Mouse (Mus musculus) gastrocnemius, postnatal 14 days (tissue): ENCODE measurements at regions not wholly inside any gene's neighbourhood (a gene's known extent, or its start where the extent isn't known, plus 50 kb on each side); places are given as distances from the start of the nearest gene placed in this dataset.
A peak's percentile ranks its signal among the peaks of the same experiment; 100 is the strongest.
"Not testable (repeated sequence)": the region's sequence is repeated elsewhere in the genome, so short reads cannot be mapped to it uniquely, and the experiment has no call there.

Experiments
- DNase-seq: peaks from one replicate; pipeline ENCODE4 v3.0.0; 2021; ENCODE audit warnings: mixed read lengths
- intact Hi-C: fragments of 180-260 bp; cut with DNase I; formaldehyde crosslinking; loops from one replicate; pipeline ENCODE4 v1.15.1; 2025; ENCODE audit warnings: low total_unique reads

DNA sequence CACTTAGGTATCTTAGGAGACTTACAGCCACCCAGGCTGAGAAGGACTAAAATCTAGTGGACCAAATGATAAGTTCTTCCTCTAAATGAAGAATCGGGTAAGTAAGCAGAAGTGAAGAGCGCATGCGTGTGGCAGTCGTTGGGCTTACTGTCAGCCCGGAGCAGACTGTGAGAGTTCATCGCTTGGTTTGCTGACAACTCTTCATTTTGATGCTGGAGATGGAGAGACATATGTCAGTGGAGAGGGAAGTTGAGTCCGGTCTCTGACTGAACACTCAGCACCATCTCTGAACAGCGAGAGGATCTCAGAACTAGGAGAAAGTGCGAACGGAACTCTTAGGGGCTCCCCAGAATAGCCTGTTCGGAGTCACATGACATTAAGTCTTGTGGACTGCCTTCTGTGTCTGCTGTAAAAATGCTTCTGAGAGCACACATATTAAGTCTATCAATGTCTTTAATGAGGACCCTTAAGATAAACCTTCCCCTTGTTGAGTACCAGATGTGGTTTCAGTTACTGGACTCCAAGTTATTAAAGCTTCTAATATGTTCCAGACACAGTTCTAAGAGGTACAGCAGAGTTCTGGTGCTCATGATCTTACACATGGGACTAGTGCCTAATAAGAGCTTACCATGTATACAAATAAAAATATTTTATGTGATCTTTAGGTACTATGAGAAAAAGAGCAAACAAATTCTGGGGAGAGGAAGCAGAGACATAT is 108.7 kb upstream of the Teddm2 start:
- intact Hi-C loops = no loop called here
- DNase-seq = no peak

GRCm38 (mm10) chr1:154010681-154011080 is 110.7 kb upstream of the Teddm2 start:
- intact Hi-C loops = no loop called here
- DNase-seq = no peak

- DNase-seq = peak; percentile 13
- intact Hi-C loops = no loop called here
Measured at GRCm38 (mm10) chr1:154016516-154016915, 116.5 kb upstream of the Teddm2 start.

GRCm38 (mm10) chr1:154018241-154018640 is 118.2 kb upstream of the Teddm2 start:
- intact Hi-C loops = no loop called here
- DNase-seq = no peak

DNA sequence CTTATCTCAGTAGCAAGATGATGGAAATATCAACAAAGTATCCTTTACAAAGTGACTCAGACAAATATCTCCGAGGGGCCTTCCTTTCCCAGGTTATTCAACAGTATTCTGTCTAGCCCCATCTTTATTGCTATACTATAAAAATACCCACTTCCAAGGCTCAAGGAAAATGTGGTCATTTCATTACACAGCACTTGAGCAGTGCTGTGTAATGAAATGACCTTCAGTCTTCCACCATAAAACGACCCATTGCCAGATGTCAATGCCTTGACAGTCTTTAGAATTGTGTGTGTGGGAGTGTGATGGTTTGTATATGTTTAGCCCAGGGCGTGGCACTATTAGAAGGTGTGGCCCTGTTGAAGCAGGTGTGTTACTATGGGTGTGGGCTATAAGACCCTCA is 124.3 kb upstream of the Teddm2 start:
- intact Hi-C loops = no loop called here
- no peak for DNase-seq

GRCm38 (mm10) chr1:154027303-154027702 is 127.3 kb upstream of the Teddm2 start:
- intact Hi-C loops = no loop called here
- no peak for DNase-seq

DNA sequence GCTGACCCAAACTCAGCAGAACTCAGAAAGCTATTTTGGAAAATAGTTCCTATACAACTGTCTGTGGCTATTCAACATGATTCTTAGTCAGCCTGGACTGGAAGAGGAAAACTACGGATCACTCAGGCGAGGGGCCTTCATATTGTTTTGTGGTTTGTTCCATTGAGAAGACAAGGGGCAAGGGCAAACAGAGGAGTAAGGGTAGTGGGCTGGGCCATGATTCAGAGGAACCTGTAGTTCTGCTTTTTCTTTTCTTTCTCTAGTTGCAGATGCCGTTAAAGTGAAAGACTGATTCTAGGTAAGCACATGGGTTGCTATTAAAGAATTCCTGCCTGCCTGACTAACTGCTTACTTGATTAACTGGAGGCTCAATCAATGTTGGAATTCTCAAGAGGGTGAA is 129.8 kb upstream of the Teddm2 start:
- no peak for DNase-seq
- intact Hi-C loops = loop anchor here (5.0 to 10.0 kb wide), 2 partner anchors 133 to 155 kb away; partner anchors contain the start of gene Glul

GRCm38 (mm10) chr1:154032669-154033099 is 132.7 kb upstream of the Teddm2 start:
- intact Hi-C loops = loop anchor here (5.0 to 10.0 kb wide), 2 partner anchors 135 to 152 kb away; partner anchors contain the start of gene Glul
- peak; percentile 73 for DNase-seq

GRCm38 (mm10) chr1:154033958-154034606 is 134.1 kb upstream of the Teddm2 start:
- intact Hi-C loops = loop anchor here (5.0 to 10.0 kb wide), 2 partner anchors 137 to 151 kb away; partner anchors contain the start of gene Glul
- DNase-seq = peak; percentile 23

GRCm38 (mm10) chr1:154036729-154037270 is 136.8 kb upstream of the Teddm2 start:
- no peak for DNase-seq
- intact Hi-C loops = loop anchor here (10.0 kb wide), 1 partner anchor 148 kb away; no protein-coding TSS in a partner anchor

GRCm38 (mm10) chr1:154038241-154038640 is 138.2 kb upstream of the Teddm2 start:
- intact Hi-C loops = loop anchor here (10.0 kb wide), 1 partner anchor 147 kb away; no protein-coding TSS in a partner anchor
- no peak for DNase-seq

DNA sequence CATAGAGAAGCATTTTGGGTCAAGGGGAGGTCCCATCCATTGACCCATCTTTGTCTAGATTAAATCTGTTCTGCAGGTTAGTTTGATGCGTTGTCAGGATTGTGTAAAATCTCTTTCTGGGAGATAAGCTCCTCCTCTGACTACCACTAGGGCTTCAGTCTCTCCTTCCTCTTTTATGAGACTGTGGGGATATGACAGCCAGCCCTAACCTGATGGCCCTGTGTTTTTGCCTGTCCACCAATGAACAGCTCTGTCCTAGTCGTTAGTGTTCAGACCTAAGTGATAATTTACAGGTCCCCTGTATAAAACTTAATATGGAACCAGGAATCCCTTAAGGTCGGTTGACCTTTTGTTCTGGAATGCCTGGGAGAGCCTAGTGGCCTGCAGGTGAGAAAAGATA is 140.9 kb upstream of the Teddm2 start:
- DNase-seq = no peak
- intact Hi-C loops = no loop called here

GRCm38 (mm10) chr1:154042956-154043355 is 142.9 kb upstream of the Teddm2 start:
- DNase-seq = no peak
- intact Hi-C loops = no loop called here

- intact Hi-C loops = no loop called here
- DNase-seq = no peak
Measured at GRCm38 (mm10) chr1:154044712-154045111, 144.7 kb upstream of the Teddm2 start.

DNA sequence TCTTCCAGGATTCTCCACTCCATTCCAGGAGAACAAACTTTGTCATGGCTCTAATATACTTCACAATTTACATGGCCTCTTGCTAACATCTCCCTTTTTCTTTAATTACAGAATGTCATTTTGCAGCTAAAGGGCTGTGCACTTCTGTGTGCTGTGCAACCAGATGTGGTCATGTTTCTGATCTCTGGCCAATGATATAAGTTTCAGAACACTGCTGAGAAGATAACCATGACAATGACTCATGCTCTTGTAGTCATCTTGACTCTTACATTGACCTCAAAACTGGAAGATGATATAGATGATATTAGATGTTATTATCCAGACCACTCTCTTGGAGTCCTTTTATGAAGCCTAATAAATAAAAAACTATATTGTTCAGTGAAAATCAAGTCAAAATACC is 145.9 kb upstream of the Teddm2 start:
- DNase-seq = no peak
- intact Hi-C loops = no loop called here

GRCm38 (mm10) chr1:154053641-154054040 is 147.3 kb upstream of the Zfp648 start:
- DNase-seq = no peak
- intact Hi-C loops = no loop called here

DNA sequence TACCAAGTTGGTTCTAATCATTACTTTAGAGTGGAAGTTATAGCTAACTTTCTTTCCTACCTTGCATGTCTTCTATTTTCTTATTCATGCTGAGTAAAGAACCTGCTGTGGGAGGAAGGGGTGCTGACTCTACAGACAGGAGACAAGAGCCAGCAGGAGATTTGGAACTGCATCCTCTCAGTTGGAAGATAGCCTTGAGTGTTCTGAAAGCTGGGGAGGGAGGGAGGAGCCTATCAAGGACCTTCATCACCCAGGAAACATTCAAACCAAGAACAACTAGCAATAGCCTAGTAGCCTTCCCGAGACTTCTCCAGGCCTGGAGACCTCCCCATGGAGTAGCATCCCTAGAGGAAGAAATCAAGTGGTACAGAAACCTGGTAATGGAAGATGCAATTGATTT is 146.1 kb upstream of the Zfp648 start:
- no peak for DNase-seq
- intact Hi-C loops = no loop called here

DNA sequence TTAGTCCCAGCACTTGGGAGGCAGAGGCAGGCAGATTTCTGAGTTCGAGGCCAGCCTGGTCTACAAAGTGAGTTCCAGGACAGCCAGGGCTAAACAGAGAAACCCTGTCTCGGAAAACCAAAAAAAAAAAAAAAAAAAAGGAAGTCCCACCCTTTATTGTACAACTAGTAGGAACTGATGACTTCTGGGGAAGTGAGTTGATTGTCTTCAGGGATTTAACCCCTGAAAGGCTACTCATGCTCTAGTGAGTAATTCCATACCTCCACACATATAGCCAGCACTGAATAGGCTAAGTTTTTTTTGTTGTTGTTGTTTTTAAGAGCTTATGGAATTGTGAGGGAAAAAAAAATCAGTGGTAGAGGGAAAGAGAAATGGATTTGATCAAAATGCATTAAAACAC is 139.6 kb upstream of the Zfp648 start:
- DNase-seq, intact Hi-C loops: not testable (repeated sequence)

- intact Hi-C loops = no loop called here
- DNase-seq = no peak
Measured at GRCm38 (mm10) chr1:154061851-154062250, 139.1 kb upstream of the Zfp648 start.

DNA sequence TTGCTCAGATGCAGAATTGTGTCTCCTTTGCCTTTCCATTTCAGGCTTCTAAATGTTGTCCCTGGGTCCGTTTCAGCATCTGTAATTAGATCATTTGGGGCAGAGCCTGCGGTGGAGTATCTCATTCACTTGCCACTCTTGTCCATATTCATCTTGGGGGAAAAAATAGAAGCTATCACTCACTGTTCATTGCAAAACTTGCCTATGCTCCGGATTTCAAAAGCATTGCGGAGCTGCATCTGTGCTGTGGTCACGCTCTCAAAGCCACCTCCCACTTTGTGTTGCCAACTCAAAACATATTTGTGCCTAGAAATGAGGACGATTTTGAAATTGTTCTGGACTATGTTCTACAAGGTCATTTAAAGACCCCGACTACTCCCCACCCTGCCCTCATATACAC is 138.3 kb upstream of the Zfp648 start:
- DNase-seq = no peak
- intact Hi-C loops = no loop called here

DNA sequence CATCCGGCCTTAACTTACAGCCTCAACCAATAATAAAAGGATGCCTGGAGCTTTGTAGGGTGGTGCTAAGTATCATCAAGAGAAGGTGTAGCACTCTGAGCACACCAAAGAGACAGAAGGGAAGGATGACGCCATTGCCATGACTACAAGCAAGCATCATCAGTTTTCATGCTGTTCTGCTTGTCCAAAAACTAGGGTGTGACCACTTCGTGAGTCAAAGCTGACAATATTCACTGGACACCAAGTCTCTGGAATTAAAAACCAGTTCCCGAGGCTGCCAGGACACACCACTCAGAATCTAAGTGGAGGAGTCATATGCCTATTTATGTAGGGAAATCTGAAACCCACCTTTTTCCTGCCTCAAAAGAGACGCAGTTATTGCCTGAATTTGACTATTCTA is 136.4 kb upstream of the Zfp648 start:
- DNase-seq = no peak
- intact Hi-C loops = no loop called here
